Mouse (Mus musculus): ENCODE results near the gene 2210016L21Rik.
"Not testable (repeated sequence)": the region's sequence is repeated elsewhere in the genome, so short reads cannot be mapped to it uniquely, and the experiment has no call there.

2210016L21Rik gene

DNA sequence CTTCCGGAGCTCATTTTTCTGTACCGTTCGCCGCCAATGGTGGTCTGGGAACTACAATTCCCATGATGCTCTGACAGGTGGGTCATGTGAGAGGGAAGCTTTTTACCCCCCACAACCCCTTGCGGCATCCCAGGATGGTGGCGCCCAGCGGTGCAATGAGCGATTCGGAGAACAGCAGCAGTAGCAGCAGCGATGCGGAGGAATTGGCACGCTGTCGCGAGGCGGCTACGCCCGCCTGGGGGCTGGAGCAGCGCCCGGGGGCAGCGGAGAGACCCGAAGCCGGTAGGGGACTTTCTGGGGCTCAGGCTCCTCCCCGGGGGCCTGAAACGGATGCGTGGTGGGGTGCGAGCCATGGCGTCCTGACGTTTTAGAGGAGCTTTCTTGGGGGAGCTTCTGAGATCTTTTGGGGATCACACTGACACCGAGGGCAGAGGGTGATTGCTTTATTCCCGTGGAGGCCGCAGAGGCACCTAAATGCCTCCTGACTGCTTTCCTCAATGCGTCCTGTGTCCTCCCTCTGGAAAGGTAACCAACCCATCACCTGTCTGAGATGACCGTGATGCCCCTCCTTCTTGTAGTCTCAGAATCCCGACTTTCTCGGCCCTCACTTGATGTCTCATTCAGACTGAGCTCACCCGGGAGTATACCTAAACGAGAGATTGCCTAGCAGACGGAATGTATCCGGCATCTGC is at the start of gene 2210016L21Rik:
Gene 2210016L21Rik (plus strand): TSS at position 85 of the 692 bp plus-strand sequence.
- DNase-seq (ENCODE audit: extremely low spot score, low read depth, low spot score), result peak; percentile 79

GRCm38 (mm10) chr5:114895542-114895941 is 46.4 kb upstream of the 2210016L21Rik start:
- no peak for DNase-seq (ENCODE audit: extremely low spot score, low read depth, low spot score)

DNA sequence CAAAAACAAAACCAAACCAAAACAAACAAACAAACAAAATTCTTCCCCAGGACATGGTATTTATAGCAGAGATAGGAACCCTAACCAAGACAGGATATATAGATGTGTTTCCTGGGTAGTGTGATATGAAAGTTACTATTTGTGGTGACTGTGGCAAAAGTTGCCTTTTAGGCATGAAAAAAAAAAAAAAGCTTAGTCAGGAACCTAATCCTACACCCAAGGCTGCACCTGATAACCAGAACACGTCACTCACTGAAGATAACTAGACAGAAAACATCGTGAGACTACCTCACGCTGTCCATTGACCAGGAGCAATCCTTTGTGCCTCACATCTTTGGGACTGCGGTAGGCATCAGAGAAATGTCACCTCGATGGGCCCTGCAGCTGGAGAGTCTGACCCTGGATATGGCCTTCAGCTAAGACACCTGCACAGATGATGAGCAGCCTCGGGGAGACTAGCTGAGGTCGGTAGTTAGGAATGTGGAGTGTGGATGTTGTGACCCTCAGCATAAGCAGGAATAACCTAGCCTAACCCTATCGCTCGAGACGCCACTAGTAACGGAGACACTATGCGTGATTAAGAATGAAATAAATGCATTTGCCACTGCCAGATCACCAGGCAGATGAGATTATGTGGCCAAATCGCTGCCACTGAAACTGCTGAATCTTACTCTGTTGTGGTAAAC is 45.1 kb upstream of the 2210016L21Rik start, which contains the start of gene Oasl2:
Gene Oasl2 (plus strand): TSS at position 249 of the 686 bp plus-strand sequence.
- no peak for DNase-seq (ENCODE audit: extremely low spot score, low read depth, low spot score)

- DNase-seq (ENCODE audit: extremely low spot score, low read depth, low spot score), result no peak
Measured at GRCm38 (mm10) chr5:114897374-114897793, 44.6 kb upstream of the 2210016L21Rik start.

- DNase-seq (ENCODE audit: extremely low spot score, low read depth, low spot score), result no peak
Measured at GRCm38 (mm10) chr5:114898857-114899256, 43.1 kb upstream of the 2210016L21Rik start.

GRCm38 (mm10) chr5:114902413-114902812 is 39.5 kb upstream of the 2210016L21Rik start:
- DNase-seq (ENCODE audit: extremely low spot score, low read depth, low spot score), result no peak

DNA sequence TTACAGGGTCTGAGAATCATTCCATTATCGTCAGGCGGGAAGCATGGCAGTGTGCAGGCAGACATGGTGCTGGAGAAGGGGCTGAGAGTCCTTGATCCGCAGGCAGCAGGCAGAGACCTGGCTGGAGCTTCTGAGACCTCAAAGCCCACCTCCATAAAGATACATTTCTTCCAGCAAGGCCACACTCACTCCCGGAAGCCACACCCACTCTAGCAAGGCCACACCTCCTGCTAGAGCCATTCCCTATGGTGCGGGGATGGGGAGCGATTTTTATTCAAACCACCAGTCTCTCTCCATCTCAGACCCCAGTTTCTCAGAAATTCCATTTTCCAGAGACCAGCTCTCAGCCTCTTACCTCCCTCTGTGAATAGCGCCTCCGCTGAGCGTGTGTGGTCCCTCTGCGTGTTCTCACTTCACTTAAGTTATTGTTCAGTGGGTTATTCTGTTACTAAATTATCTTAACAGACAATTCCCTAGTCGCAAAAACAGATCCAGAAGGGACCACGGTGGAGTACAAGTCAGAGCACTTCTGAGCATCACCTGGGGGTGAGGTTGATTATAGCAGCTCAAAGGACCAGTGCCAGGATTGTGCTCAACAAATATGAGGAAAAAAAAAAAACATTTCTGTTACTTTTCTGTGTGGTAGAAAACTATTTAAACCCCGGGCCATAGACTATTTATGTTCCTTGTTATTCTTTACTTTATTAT is 33.2 kb upstream of the 2210016L21Rik start:
- no peak for DNase-seq (ENCODE audit: extremely low spot score, low read depth, low spot score)

DNA sequence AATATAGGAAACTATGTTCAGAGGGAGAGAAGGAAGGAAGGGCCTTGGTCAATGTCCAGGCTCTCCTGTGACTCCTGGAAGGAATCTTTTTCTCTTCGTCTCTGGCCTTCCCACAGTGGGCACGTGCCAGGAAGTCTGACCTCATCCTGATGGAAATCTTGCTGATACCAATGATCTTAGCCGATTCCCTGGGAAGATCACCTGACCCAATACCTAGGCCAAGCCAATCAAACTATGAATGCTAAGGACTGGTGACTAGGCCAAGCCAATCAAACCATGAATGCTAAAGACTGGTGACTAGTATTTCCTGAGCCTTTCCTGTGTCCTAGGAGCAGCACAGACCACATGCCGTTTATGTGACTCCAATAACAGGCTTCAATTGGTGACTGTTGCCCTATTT is 28.3 kb upstream of the 2210016L21Rik start:
- no peak for DNase-seq (ENCODE audit: extremely low spot score, low read depth, low spot score)

GRCm38 (mm10) chr5:114914855-114915254 is 27.1 kb upstream of the 2210016L21Rik start:
- no peak for DNase-seq (ENCODE audit: extremely low spot score, low read depth, low spot score)

DNA sequence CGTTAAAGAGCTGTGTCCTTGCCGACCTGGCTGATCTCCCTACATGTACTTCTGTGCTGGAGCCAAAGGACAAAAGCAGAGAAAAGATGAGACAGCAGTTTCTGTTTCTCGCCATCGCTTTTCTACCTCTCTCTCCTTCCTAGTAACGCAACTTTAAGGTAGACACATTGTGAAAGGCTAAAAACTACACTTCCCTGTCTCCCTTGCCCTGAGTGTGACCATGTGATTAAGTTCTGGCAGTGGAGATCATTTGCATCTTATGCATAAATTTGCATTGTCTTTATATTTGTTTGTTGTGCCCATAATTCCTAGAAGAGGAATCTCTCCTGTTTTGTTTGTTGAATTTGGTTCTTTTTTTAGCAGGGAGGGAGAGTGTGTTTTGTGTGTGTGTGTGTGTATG is 26.1 kb upstream of the 2210016L21Rik start:
- DNase-seq (ENCODE audit: extremely low spot score, low read depth, low spot score), result no peak

- no peak for DNase-seq (ENCODE audit: extremely low spot score, low read depth, low spot score)
Measured at GRCm38 (mm10) chr5:114916777-114917176, 25.2 kb upstream of the 2210016L21Rik start.

- not testable (repeated sequence) for DNase-seq (ENCODE audit: extremely low spot score, low read depth, low spot score)
Measured at GRCm38 (mm10) chr5:114917357-114917756, 24.6 kb upstream of the 2210016L21Rik start.

DNA sequence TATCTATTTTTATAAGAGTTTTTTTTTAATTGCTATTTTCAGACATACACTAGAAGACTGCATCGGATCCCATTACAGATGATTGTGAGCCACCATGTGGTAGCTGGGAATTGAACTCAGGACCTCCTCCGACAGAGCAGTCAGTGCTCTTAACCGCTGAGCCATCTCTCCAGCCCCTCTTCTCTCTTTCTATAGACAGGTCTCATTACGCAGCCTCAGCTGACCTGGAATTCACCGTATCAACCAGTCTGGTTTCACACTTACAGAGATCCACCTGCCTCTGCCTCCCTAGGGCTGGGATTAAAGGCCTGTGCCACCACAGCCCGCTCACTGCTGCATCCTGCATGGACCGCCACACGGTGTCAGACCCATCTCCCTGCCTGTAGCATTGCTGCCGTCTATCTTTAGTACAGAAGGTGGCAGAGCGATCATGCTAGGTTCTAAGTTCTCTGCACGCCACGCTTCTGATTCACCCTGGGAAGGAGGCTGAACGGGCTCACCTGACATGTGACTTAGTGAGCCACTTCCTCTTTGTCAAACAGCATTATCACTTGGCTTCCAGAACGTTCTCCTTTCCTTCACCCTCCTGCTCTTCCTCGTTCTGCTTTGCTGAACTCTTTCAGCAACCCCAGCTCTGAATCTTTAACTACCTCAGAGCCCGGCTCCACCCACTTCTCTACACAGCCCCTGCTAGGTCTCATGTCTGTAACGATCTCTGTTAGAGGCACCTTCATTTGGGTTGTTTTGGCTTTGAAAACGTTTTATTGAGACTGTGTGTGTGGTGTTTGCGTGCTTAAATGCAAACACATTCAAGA is 20.2 kb upstream of the 2210016L21Rik start:
- no peak for DNase-seq (ENCODE audit: extremely low spot score, low read depth, low spot score)

DNA sequence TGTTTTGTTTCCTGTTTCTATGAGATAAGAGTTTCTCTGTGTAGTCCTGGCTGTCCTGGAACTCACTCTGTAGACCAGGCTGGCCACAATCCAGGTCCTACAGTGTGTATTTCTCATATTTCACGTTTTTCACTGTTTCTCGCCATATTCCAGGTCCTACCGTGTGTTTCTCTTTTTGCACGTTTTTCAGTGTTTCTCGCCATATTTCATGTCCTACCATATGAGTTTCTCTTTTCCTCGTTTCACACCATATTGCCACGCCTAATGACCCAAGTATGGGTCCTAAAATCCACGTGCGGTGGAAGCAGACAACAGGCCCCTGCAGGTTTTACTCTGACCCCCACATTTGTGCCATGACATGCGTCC is 19.6 kb upstream of the 2210016L21Rik start:
- DNase-seq (ENCODE audit: extremely low spot score, low read depth, low spot score), result peak; percentile 52

- DNase-seq (ENCODE audit: extremely low spot score, low read depth, low spot score), result no peak
Measured at GRCm38 (mm10) chr5:114922998-114923473, 18.9 kb upstream of the 2210016L21Rik start, which contains the start of gene Oasl1. Gene Oasl1 (plus strand): TSS chr5:114923240.

GRCm38 (mm10) chr5:114926153-114926684 is 15.7 kb upstream of the 2210016L21Rik start:
- no peak for DNase-seq (ENCODE audit: extremely low spot score, low read depth, low spot score)

- no peak for DNase-seq (ENCODE audit: extremely low spot score, low read depth, low spot score)
Measured at GRCm38 (mm10) chr5:114926753-114927152, 15.2 kb upstream of the 2210016L21Rik start.

DNA sequence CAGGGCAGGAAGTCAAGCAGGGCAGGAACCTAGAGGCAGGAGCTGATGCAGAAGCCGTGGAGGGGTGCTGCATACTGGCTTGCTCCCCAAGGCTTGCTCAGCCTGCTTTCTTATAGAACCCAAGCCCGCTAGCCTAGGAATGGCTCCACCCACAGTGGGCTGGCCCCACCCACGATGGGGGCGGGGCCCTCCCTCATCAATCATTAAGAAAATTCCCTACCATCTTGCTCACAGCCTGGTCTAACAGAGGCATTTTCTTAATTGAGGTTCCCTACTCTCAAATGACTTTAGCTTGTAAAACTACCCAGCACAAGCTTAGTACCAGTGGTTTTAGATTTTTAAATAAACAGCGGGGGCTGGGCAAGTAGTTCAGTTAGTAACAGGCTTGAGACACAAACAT is 10.3 kb upstream of the 2210016L21Rik start:
- no peak for DNase-seq (ENCODE audit: extremely low spot score, low read depth, low spot score)

- no peak for DNase-seq (ENCODE audit: extremely low spot score, low read depth, low spot score)
Measured at GRCm38 (mm10) chr5:114933206-114933605, 8.8 kb upstream of the 2210016L21Rik start.

DNA sequence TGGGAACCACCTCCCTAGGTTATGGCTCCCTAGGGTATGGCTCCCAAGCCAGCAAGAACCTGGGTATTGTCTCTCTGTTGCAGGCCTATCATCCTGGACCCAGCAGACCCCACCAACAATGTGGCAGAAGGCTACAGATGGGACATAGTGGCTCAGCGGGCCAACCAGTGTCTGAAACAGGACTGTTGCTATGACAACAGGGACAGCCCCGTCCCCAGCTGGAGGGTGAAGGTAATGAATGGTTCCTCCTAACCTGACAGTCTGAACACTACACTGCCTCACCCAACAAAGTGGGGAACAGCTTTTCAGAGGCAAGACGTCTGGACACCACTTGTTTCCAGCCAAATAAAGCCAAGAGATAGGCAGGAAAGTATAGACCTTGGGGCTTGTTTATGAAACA is 6.1 kb upstream of the 2210016L21Rik start:
- no peak for DNase-seq (ENCODE audit: extremely low spot score, low read depth, low spot score)
